ENCODE assay signal across 20 mouse cellular contexts in genomic region chr5:111941831-111942230, GRCm38 (mm10).
DNase-seq lines count a peak whose midpoint lies in the region; ATAC-seq and TF ChIP-seq lines count a peak whose summit lies in the region.
"Had no signal": no experiment of that assay in that cellular context is flagged by ENCODE, and none has a peak within 500 bp of the region (broad histone marks: within the 10 kb centered on the region; RNA-seq: fewer than 3 reads in every experiment).

No protein-coding gene starts in this region.

- WGBS in hindbrain, embryonic 14.5 days: 67% methylated on average over 16 of the region's 16 CpGs
- WGBS in hindbrain, embryonic 10.5 days: 81% methylated on average over 16 of the region's 16 CpGs
- WGBS in forebrain, postnatal 0 days: 75% methylated on average over 16 of the region's 16 CpGs
- WGBS in midbrain, embryonic 15.5 days: 64% methylated on average over 16 of the region's 16 CpGs

- H3K9me3 ChIP-seq in hindbrain, embryonic 14.5 days (ENCODE audit: control insufficient read depth, low read length): no peaks in the 10 kb centered on the region
- H3K9me3 ChIP-seq in hindbrain, embryonic 10.5 days: no peaks in the 10 kb centered on the region
- no peaks in the 10 kb centered on the region for H3K9me3 ChIP-seq in forebrain, postnatal 0 days (ENCODE audit: low read length)
- H3K9me3 ChIP-seq in midbrain, embryonic 15.5 days: no peaks in the 10 kb centered on the region
- H3K9me3 ChIP-seq: embryonic facial prominence, embryonic 15.5 days; limb, embryonic 13.5 days; liver, embryonic 12.5 days had no signal

- H3K9ac ChIP-seq in hindbrain, embryonic 14.5 days: no peak overlapping the region
- H3K9ac ChIP-seq in forebrain, postnatal 0 days: no peak overlapping the region
- H3K9ac ChIP-seq in midbrain, embryonic 15.5 days: no peak overlapping the region
- H3K9ac ChIP-seq: embryonic facial prominence, embryonic 15.5 days; limb, embryonic 13.5 days; liver, embryonic 12.5 days had no signal

- no peak for DNase-seq in hindbrain, embryonic 14.5 days (ENCODE audit: low spot score)
- DNase-seq in hindbrain, embryonic 10.5 days (ENCODE audit: low spot score): no peak
- DNase-seq in forebrain, postnatal 0 days: no peak
- DNase-seq in adrenal gland, adult 8-10 months: no peak
- DNase-seq in thymus, postnatal 25 days: no peak
- DNase-seq in neural tube, embryonic 10.5 days (ENCODE audit: extremely low spot score, low spot score): no peak
- DNase-seq: adrenal gland, postnatal 10 days; cerebellum, adult 8-10 months; gastrocnemius, postnatal 10 days; heart, adult 2 months; kidney, adult 18-20 months; layer of hippocampus, adult 9-11 months; lung, adult 2 months; lung, postnatal 14 days; thymus, postnatal 14 days had no signal

- 0 out of 2 replicates have a peak, but pooled peaks have one; percentile 4 for ATAC-seq in hindbrain, embryonic 14.5 days (ENCODE audit: low FRiP score)
- no peak for ATAC-seq in forebrain, postnatal 0 days
- no peak for ATAC-seq in midbrain, embryonic 15.5 days (replicated peaks)
- ATAC-seq: activated CD4-positive, CD25-positive, alpha-beta regulatory T cell, adult 4 months; liver, embryonic 12.5 days had no signal

- no peak overlapping the region for H3K4me3 ChIP-seq in hindbrain, embryonic 14.5 days (replicated peaks; ENCODE audit: low read length)
- no peak overlapping the region for H3K4me3 ChIP-seq in hindbrain, embryonic 10.5 days
- no peak overlapping the region for H3K4me3 ChIP-seq in forebrain, postnatal 0 days (ENCODE audit: low read depth, low read length)
- H3K4me3 ChIP-seq in midbrain, embryonic 15.5 days: no peak overlapping the region
- H3K4me3 ChIP-seq: embryonic facial prominence, embryonic 15.5 days; heart, adult 2 months; limb, embryonic 13.5 days; liver, embryonic 12.5 days had no signal

- H3K4me2 ChIP-seq in hindbrain, embryonic 14.5 days (replicated peaks): no peak overlapping the region
- no peak overlapping the region for H3K4me2 ChIP-seq in forebrain, postnatal 0 days (ENCODE audit: low read depth)
- no peak overlapping the region for H3K4me2 ChIP-seq in midbrain, embryonic 15.5 days
- H3K4me2 ChIP-seq: embryonic facial prominence, embryonic 15.5 days; limb, embryonic 13.5 days; liver, embryonic 12.5 days had no signal

- TF ChIP-seq CTCF in forebrain, postnatal 0 days (IDR thresholded peaks at IDR 0.05; ENCODE audit: low read depth): no peak

- H3K27ac ChIP-seq in hindbrain, embryonic 14.5 days: peak overlapping the region; percentile 93
- H3K27ac ChIP-seq in hindbrain, embryonic 10.5 days: no peak overlapping the region
- peak overlapping the region; percentile 92 for H3K27ac ChIP-seq in forebrain, postnatal 0 days (ENCODE audit: low read depth, low read length)
- H3K27ac ChIP-seq in midbrain, embryonic 15.5 days: peak overlapping the region; percentile 88
- H3K27ac ChIP-seq: embryonic facial prominence, embryonic 15.5 days; heart, adult 2 months; limb, embryonic 13.5 days; liver, embryonic 12.5 days had no signal

- peaks cover 33% of the 10 kb centered on the region for H3K4me1 ChIP-seq in hindbrain, embryonic 14.5 days (replicated peaks; ENCODE audit: control insufficient read depth, insufficient read depth, low read length)
- H3K4me1 ChIP-seq in hindbrain, embryonic 10.5 days (replicated peaks): peaks cover 32% of the 10 kb centered on the region
- H3K4me1 ChIP-seq in forebrain, postnatal 0 days (ENCODE audit: insufficient read depth): peaks cover 17% of the 10 kb centered on the region
- peaks cover 40% of the 10 kb centered on the region for H3K4me1 ChIP-seq in midbrain, embryonic 15.5 days
- H3K4me1 ChIP-seq: embryonic facial prominence, embryonic 15.5 days; liver, embryonic 12.5 days had no signal

- no peaks in the 10 kb centered on the region for H3K27me3 ChIP-seq in hindbrain, embryonic 14.5 days (ENCODE audit: control insufficient read depth, insufficient read depth, low read length)
- peaks cover 26% of the 10 kb centered on the region for H3K27me3 ChIP-seq in hindbrain, embryonic 10.5 days (ENCODE audit: insufficient read depth, poor library complexity, severe bottlenecking)
- no peaks in the 10 kb centered on the region for H3K27me3 ChIP-seq in forebrain, postnatal 0 days (ENCODE audit: insufficient read depth, low read length)
- no peaks in the 10 kb centered on the region for H3K27me3 ChIP-seq in midbrain, embryonic 15.5 days (replicated peaks)
- H3K27me3 ChIP-seq: embryonic facial prominence, embryonic 15.5 days had no signal

- H3K36me3 ChIP-seq in hindbrain, embryonic 14.5 days (replicated peaks; ENCODE audit: control insufficient read depth, insufficient read depth): no peaks in the 10 kb centered on the region
- no peaks in the 10 kb centered on the region for H3K36me3 ChIP-seq in hindbrain, embryonic 10.5 days
- no peaks in the 10 kb centered on the region for H3K36me3 ChIP-seq in forebrain, postnatal 0 days (ENCODE audit: insufficient read depth)
- H3K36me3 ChIP-seq in midbrain, embryonic 15.5 days (replicated peaks): no peaks in the 10 kb centered on the region
- H3K36me3 ChIP-seq: embryonic facial prominence, embryonic 15.5 days; limb, embryonic 13.5 days; liver, embryonic 12.5 days had no signal
